Mouse (Mus musculus) cerebellum, adult 2 months (tissue): ENCODE data around the gene Spib. TPM values are rescaled to one million over a fixed set of nuclear protein-coding genes. Genes with fewer than 3 reads are reported as not detected.

ENCODE experiments used
- DNase-seq, 2 experiments: peaks; one replicate each; pipeline ENCODE4 v3.0.0; 2021
- H3K27ac ChIP-seq: fragments of 200-500 bp; 2 replicates; pipeline ENCODE4 v1.5.1; 2012; ENCODE audit warnings: low read length, control low read depth, inconsistent platforms; ENCODE audit not compliant: insufficient read depth
- H3K27me3 ChIP-seq: fragments of 200-500 bp; 2 replicates; pipeline ENCODE4 v1.6.1; 2012; ENCODE audit warnings: inconsistent platforms, mild to moderate bottlenecking, low read length, moderate library complexity; ENCODE audit not compliant: control insufficient read depth, insufficient read depth
- H3K4me1 ChIP-seq: fragments of 200-500 bp; 2 replicates; pipeline ENCODE4 v1.6.1; 2011; ENCODE audit warnings: low read length; ENCODE audit not compliant: control insufficient read depth, insufficient read depth
- H3K4me3 ChIP-seq: fragments of 200-500 bp; replicated peaks from 2 replicates; pipeline ENCODE3; 2011; ENCODE audit warnings: mild to moderate bottlenecking, low read depth, low read length, control low read depth; ENCODE audit not compliant: insufficient read depth
- CTCF ChIP-seq: fragments of 200-500 bp; IDR thresholded peaks from 2 replicates; pipeline ENCODE4 v1.5.1; 2011; ENCODE audit warnings: low read depth, mild to moderate bottlenecking, control low read depth, low read length, moderate library complexity, borderline replicate concordance; ENCODE audit not compliant: insufficient read depth
- POLR2A ChIP-seq: fragments of 200-500 bp; IDR thresholded peaks from 2 replicates; pipeline ENCODE4 v1.6.1; 2011; ENCODE audit warnings: low read length, control low read depth, borderline replicate concordance; ENCODE audit not compliant: insufficient read depth
- WGBS: fragments of 180-500 bp; shearing (Covaris S2); methylation state at CpG from one replicate; pipeline ENCODE4 v1.1.7; 2018; 5-methylcytosine and 5-hydroxymethylcytosine counted together
- polyA plus RNA-seq: library from polyadenylated mRNA; depleted of rRNA; stranded (reverse); fragments of >200 nt; gene quantifications from 2 replicates; pipeline ENCODE4 v1.2.3, GENCODE M21; 2012

The Spib gene
- polyA plus RNA-seq, 1 experiment, result 0.16 TPM

DNA sequence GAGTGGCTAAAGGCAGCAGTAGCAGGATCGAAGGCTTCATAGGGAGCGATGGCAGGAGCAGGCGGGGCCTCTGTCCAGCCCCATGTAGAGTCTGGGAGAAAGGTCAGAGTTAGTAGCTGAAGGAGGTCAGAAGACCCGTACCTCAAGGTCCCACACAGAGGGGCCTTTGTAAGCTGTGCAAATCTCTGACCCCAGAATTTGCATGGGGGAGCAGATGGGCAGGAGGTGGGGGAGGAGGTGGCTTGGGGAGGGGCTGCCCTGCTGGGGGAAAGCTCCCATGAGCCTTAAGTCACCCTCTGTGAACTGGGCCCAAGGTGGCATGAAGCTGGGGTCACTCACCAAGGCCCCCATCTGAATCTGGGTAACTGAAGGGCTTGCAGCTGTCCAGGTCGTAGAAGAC is 2.4 kb downstream of the Spib start:
- Histone ChIP-seq H3K27me3 (no peaks in the 10 kb centered on the region), H3K4me3 (no peak overlapping the region), H3K4me1 (no peaks in the 10 kb centered on the region), H3K27ac (no peak overlapping the region)
- no peak for DNase-seq
- TF ChIP-seq CTCF (no peak), POLR2A (no peak)
- 76% methylated on average over 5 of the region's 5 CpGs for WGBS

DNA sequence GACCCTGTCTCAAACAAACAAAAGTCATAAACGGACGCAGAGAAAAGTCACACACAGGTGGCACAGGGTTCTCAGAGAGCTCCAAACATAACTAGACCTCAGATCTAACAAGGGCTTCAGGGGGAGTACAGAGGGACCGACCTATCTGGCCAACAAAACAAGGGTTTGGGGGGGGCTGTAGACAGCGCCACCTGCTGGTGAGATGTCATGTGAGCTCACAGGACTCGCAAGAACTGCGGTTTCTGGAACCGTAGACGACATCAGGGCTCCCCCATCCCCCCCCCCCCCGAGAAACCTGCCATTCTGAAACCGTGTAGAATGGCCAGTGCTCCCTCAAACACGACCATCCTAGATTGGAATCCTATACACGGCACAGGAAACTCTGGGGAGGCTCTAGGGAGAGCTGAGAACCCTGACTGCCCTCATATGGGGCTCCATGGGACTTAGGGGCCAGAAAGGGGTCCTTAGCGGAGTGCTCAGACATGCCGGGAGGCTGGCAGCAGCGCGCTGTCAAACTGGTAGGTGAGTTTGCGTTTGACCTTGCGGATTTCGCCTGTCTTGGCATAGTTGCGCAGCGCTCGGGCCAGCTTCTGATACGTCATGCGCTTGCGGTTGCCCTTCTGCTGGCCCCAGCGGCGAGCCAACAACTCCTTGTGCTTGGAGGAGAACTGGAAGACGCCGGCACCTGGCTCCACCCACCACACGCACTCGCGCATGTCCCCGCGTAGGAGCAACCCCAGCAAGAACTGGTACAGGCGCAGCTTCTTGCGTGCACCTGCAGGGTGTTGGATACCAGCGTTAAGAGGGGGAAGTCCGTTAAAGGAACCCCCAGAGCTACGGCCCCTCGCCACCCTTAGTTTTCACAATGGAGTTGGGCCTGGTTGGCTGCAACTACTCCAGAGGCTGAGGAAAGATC is 4.1 kb downstream of the Spib start:
- H3K27me3 ChIP-seq, result no peaks in the 10 kb centered on the region
- peak; percentile 83 to 84 for DNase-seq
- TF ChIP-seq POLR2A (peak; percentile 55; the same call in 1 of the 2 replicates), CTCF (peak; percentile 82)
- H3K4me3 ChIP-seq, result peak overlapping the region; percentile 62
- 5% methylated on average over 40 of the region's 40 CpGs for WGBS
- no peaks in the 10 kb centered on the region for H3K4me1 ChIP-seq
- peak overlapping the region; percentile 76 for H3K27ac ChIP-seq

DNA sequence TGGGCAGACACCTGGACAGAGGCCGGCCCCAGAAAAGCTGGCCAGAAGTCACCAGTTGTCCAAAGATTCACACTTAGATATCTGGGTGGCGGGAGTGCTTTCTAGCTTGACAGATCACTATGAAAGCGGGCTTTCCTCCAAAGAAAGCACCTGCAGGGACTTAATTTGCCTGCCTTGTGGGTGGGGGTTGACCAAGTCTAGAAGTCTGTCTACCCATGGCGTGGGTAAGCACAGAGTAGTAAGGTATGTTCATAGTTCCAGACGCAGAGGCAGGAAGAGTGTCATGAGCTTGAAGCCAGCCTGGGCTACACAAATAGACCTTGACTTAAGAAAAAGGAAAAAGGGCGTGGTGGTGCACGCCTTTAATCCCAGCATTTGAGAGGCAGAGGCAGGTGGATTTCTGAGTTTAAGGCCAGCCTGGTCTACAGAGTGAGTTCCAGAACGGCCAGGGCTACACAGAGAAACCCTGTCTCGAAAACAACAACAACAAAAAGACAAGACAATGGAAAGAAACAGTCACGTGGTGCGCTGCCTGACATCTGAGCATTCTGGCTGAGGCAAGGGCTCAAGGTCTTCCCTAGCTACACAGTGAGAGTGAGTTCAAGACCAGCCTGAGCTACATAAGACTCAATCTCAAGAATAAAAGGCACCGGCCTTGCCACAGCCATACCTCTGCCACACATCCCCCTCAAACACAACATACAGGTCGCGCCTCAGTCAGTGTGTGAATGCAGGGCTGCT is 5.3 kb downstream of the Spib start:
- Histone ChIP-seq H3K4me1 (no peaks in the 10 kb centered on the region), H3K4me3 (no peak overlapping the region), H3K27ac (no peak overlapping the region), H3K27me3 (no peaks in the 10 kb centered on the region)
- DNase-seq, result no peak
- TF ChIP-seq POLR2A, result no peak
- no peak for TF ChIP-seq CTCF
- 93% methylated on average over 14 of the region's 14 CpGs for WGBS

DNA sequence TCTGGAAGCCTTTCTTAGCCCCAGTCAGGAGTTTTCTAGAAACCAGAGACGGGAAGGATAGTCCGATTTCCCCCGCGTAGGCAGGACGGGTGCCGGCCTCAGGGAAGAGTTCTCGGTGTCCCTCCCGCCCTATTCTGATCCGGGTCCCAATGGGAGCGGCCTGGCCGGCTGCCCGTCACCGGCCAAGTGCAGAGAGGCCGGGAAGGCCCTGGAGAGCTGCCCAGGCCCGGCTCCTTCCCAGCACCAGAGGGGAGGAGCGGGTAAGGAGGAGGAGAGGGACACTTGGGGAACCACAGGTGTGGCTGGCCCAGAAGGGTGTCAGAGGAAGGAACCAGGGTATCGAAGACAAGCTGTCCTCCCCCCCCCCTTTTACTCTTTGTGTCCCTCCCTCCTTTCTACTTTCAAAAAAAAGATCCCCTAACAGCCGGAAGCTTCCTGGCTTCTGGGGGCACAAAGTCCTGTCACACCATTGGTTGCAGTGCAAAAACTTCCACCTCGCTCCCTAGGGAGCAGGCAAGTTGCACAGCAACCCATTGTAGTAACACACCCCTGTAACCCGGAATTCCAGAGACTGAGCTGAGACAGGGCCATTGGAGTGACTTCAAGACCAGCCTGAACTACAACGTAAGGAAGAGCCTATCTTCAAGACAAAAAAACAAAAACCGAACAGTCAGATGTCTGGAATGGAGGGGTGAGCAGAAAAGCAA is 6.6 kb downstream of the Spib start:
- Histone ChIP-seq H3K27me3 (no peaks in the 10 kb centered on the region), H3K4me1 (no peaks in the 10 kb centered on the region), H3K4me3 (no peak overlapping the region), H3K27ac (no peak overlapping the region)
- DNase-seq, result peak; percentile 74 to 77
- TF ChIP-seq POLR2A (no peak), CTCF (no peak)
- WGBS, result 12% methylated on average over 22 of the region's 22 CpGs

DNA sequence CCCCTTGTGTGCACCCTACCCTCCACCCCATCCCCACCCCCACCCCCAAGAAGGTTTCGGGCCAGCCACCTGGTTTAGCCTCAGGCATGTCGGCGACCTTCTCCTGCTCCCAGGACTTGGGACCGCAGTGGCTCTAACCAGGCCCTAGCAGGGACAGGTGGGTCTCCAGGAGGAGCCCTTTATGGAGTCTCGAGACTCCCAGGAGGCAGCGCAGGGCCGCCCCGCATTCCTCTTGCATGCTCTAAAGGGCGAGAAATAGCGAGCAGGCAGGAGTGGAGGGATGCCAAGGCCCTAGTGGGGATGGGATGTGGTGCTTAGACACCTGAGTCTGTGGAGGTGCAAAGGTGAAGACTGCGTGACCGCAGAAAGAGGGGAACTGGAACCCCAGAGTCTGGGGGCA is 7.4 kb downstream of the Spib start, which contains the start of gene Mybpc2:
TSS of gene Mybpc2 (minus strand) at position 155 of the 400 bp plus-strand sequence.
- H3K4me3 ChIP-seq, result no peak within 1 kb of the TSS
- H3K4me1 ChIP-seq, result no peaks in the 10 kb centered on the region
- 49% methylated on average over 12 of the region's 12 CpGs for WGBS
- H3K27me3 ChIP-seq, result no peaks in the 10 kb centered on the region
- no peak within 1 kb of the TSS for H3K27ac ChIP-seq
- DNase-seq, result no peak
- TF ChIP-seq POLR2A, result no peak
- no peak for TF ChIP-seq CTCF

DNA sequence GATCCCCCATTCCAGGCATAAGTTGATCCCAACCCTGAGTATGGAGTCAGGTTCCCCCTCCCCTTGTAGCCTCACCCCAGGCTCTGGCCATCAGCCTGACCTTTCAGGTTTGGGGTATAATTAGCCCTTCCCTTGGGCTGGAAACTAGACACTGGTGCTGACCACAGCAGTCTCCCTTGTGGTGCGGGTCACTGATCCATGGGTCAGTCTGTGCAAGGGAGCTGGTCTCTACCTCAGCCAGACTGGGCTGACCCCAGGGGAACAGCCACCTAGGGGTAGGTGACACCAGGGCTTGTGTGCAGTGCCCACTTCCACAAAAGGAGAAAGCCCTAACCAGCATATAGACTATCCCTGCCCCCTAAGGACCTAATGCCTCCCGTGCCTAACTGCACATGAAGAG is 8.8 kb downstream of the Spib start:
- DNase-seq, result no peak
- 93% methylated on average over 2 of the region's 2 CpGs for WGBS
- H3K4me1 ChIP-seq, result no peaks in the 10 kb centered on the region
- H3K4me3 ChIP-seq, result no peak overlapping the region
- H3K27me3 ChIP-seq, result no peaks in the 10 kb centered on the region
- TF ChIP-seq CTCF (no peak), POLR2A (no peak)
- H3K27ac ChIP-seq, result no peak overlapping the region

DNA sequence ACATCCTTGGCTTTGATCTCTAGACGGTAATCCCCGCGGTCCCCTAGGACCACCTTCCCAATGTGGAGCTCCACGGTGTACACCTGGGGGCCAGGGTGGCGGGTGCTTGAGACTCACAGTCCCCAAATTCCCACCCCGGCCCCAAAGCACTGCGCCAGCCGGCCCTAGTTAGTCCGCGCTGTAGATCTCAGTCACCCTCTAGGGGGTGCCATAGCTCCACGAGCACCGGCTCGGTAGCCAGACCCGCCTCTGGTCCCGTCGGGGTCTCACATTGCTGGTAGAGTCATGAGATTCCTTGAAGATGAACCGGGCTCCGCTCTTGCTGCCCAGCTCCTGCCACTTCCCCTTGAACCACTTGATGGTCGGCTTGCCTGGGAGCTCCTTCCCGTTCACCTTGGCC is 10.2 kb downstream of the Spib start:
- Histone ChIP-seq H3K27me3 (no peaks in the 10 kb centered on the region), H3K27ac (no peak overlapping the region), H3K4me3 (peak overlapping the region; percentile 16), H3K4me1 (no peaks in the 10 kb centered on the region)
- peak; percentile 75 for TF ChIP-seq CTCF
- TF ChIP-seq POLR2A, result no peak
- DNase-seq, result peak; percentile 62 to 74
- WGBS, result 3% methylated on average over 20 of the region's 20 CpGs
